Mouse (Mus musculus): ENCODE results near the gene Zfp72.

GRCm38 (mm10) chr13:74439895-74440294 lies 49.3 kb upstream of the Zfp72 start:
- TF ChIP-seq CTCF (IDR thresholded peaks at IDR 0.05 in 2 of 3, conservative IDR thresholded peaks at IDR 0.05 in 1 of 3; ENCODE audit: control insufficient read depth in 1 of 3, insufficient read depth in 1 of 3, low read depth in 2 of 3, low read length in 3 of 3, poor library complexity in 1 of 3, severe bottlenecking in 1 of 3): no peak
- TF ChIP-seq NELFE (IDR thresholded peaks at IDR 0.05; ENCODE audit: low read depth, low read length): no peak
- no peak for TF ChIP-seq CHD1 (IDR thresholded peaks at IDR 0.05; ENCODE audit: low read depth, low read length)
- TF ChIP-seq ZMIZ1 (IDR thresholded peaks at IDR 0.05; ENCODE audit: low read depth, low read length): no peak
- no peak for TF ChIP-seq POLR2A (IDR thresholded peaks at IDR 0.05; ENCODE audit: control insufficient read depth in 1 of 2, insufficient read depth in 1 of 2, low read depth in 1 of 2, low read length in 2 of 2, poor library complexity in 1 of 2)
- TF ChIP-seq MEF2A (IDR thresholded peaks at IDR 0.05; ENCODE audit: extremely low read depth, insufficient replicate concordance, low read depth, low read length, poor library complexity, severe bottlenecking): no peak
- no peak for TF ChIP-seq POLR2AphosphoS2 (IDR thresholded peaks at IDR 0.05; ENCODE audit: low read length)
